Mouse (Mus musculus) midbrain, embryonic 15.5 days (tissue): ENCODE data around the gene Numa1. TPM values are rescaled to one million over a fixed set of nuclear protein-coding genes. Genes with fewer than 3 reads are reported as not detected.
"Not testable (repeated sequence)": the region's sequence is repeated elsewhere in the genome, so short reads cannot be mapped to it uniquely, and the experiment has no call there.

Source experiments
- ATAC-seq: fragments of 200-750 bp; cut with Nextera tagmentation; replicated peaks from 2 replicates; pipeline ENCODE4 v1.8.0; 2017; ENCODE audit warnings: moderate TSS enrichment
- H3K27ac ChIP-seq: fragments of 300-500 bp; sonication (generic); 2 replicates; pipeline ENCODE4 v1.5.1; 2015; ENCODE audit warnings: mild to moderate bottlenecking, inconsistent platforms
- H3K27me3 ChIP-seq: fragments of 300-500 bp; sonication (generic); replicated peaks from 2 replicates; pipeline ENCODE4 v1.6.1; 2015; ENCODE audit warnings: inconsistent platforms
- H3K36me3 ChIP-seq: fragments of 300-500 bp; sonication (generic); replicated peaks from 2 replicates; pipeline ENCODE4 v1.6.1; 2015; ENCODE audit warnings: inconsistent platforms
- H3K4me1 ChIP-seq: fragments of 300-500 bp; sonication (generic); 2 replicates; pipeline ENCODE4 v1.6.1; 2015; ENCODE audit warnings: inconsistent platforms
- H3K4me2 ChIP-seq: fragments of 300-500 bp; sonication (generic); 2 replicates; pipeline ENCODE4 v1.6.1; 2015; ENCODE audit warnings: inconsistent platforms, mild to moderate bottlenecking, moderate library complexity
- H3K4me3 ChIP-seq: fragments of 300-500 bp; sonication (generic); 2 replicates; pipeline ENCODE4 v1.5.1; 2015; ENCODE audit warnings: mild to moderate bottlenecking, inconsistent platforms
- H3K9ac ChIP-seq: fragments of 300-500 bp; sonication (generic); 2 replicates; pipeline ENCODE4 v1.6.1; 2015; ENCODE audit warnings: mild to moderate bottlenecking, inconsistent platforms
- H3K9me3 ChIP-seq: fragments of 300-500 bp; sonication (generic); 2 replicates; pipeline ENCODE4 v1.6.1; 2016; ENCODE audit warnings: inconsistent platforms
- WGBS: fragments of 180-500 bp; shearing (Covaris S2); methylation state at CpG from one replicate; pipeline ENCODE4 v1.1.7; 2015; ENCODE audit warnings: mixed read lengths; 5-methylcytosine and 5-hydroxymethylcytosine counted together
- polyA plus RNA-seq: library from polyadenylated mRNA; unstranded; fragments of >200 nt; fragmentation: Nextera tagmentation; extraction: Ambion mirVana; gene quantifications from 2 replicates; pipeline ENCODE4 v1.2.1, GENCODE M21; 2015

Numa1 gene
- polyA plus RNA-seq, 1 experiment from 2014 or later = 53.1 TPM

GRCm38 (mm10) chr7:101906696-101907095, 27.2 kb upstream of the Numa1 start:
- H3K4me2 ChIP-seq = peak overlapping the region; percentile 58
- no peak overlapping the region for H3K27ac ChIP-seq
- H3K4me1 ChIP-seq = peaks cover 30% of the 10 kb centered on the region
- no peaks in the 10 kb centered on the region for H3K27me3 ChIP-seq
- no peaks in the 10 kb centered on the region for H3K9me3 ChIP-seq
- no peak for ATAC-seq
- no peak overlapping the region for H3K9ac ChIP-seq
- peaks cover 13% of the 10 kb centered on the region; the same call in 1 of the 2 replicates for H3K36me3 ChIP-seq
- H3K4me3 ChIP-seq = peak overlapping the region; percentile 76
- 83% methylated on average over 8 of the region's 8 CpGs for WGBS

GRCm38 (mm10) chr7:101908367-101908766, 25.5 kb upstream of the Numa1 start:
- 83% methylated on average over 4 of the region's 4 CpGs for WGBS
- Histone ChIP-seq H3K9ac (no peak overlapping the region), H3K4me2 (no peak overlapping the region), H3K27me3 (no peaks in the 10 kb centered on the region), H3K9me3 (no peaks in the 10 kb centered on the region), H3K27ac (no peak overlapping the region), H3K4me3 (no peak overlapping the region), H3K36me3 (peaks cover 29% of the 10 kb centered on the region), H3K4me1 (peaks cover 30% of the 10 kb centered on the region)
- no peak for ATAC-seq

- H3K9ac ChIP-seq = no peak overlapping the region
- H3K27ac ChIP-seq = no peak overlapping the region
- no peak for ATAC-seq
- no peak overlapping the region for H3K4me2 ChIP-seq
- peaks cover 25% of the 10 kb centered on the region for H3K4me1 ChIP-seq
- H3K9me3 ChIP-seq = no peaks in the 10 kb centered on the region
- peaks cover 36% of the 10 kb centered on the region for H3K36me3 ChIP-seq
- 84% methylated on average over 4 of the region's 4 CpGs for WGBS
- H3K27me3 ChIP-seq = no peaks in the 10 kb centered on the region
- H3K4me3 ChIP-seq = no peak overlapping the region
Measured at GRCm38 (mm10) chr7:101910138-101910537, 23.8 kb upstream of the Numa1 start.

- H3K27me3 ChIP-seq = no peaks in the 10 kb centered on the region
- no peak overlapping the region for H3K4me3 ChIP-seq
- no peaks in the 10 kb centered on the region for H3K9me3 ChIP-seq
- H3K27ac ChIP-seq = no peak overlapping the region
- ATAC-seq = no peak
- 66% methylated on average over 3 of the region's 3 CpGs for WGBS
- peaks cover 16% of the 10 kb centered on the region for H3K4me1 ChIP-seq
- no peak overlapping the region for H3K9ac ChIP-seq
- no peak overlapping the region for H3K4me2 ChIP-seq
- H3K36me3 ChIP-seq = peaks cover 36% of the 10 kb centered on the region
Measured at GRCm38 (mm10) chr7:101911982-101912381, 21.9 kb upstream of the Numa1 start.

- Histone ChIP-seq H3K9me3 (no peaks in the 10 kb centered on the region), H3K36me3 (peaks cover 10% of the 10 kb centered on the region; the same call in 1 of the 2 replicates), H3K9ac (no peak overlapping the region), H3K4me3 (no peak overlapping the region), H3K27me3 (no peaks in the 10 kb centered on the region), H3K27ac (no peak overlapping the region), H3K4me1 (no peaks in the 10 kb centered on the region), H3K4me2 (no peak overlapping the region)
- WGBS = 13% methylated on average over 1 of the region's 1 CpGs
- ATAC-seq = peak; percentile 80
Measured at GRCm38 (mm10) chr7:101918071-101918470, 15.8 kb upstream of the Numa1 start.

GRCm38 (mm10) chr7:101925892-101926291, 8.0 kb upstream of the Numa1 start:
- not testable (repeated sequence) for H3K36me3 ChIP-seq, H3K27ac ChIP-seq, H3K27me3 ChIP-seq, ATAC-seq, H3K4me2 ChIP-seq, H3K4me1 ChIP-seq, H3K9ac ChIP-seq, H3K4me3 ChIP-seq, H3K9me3 ChIP-seq

- Histone ChIP-seq H3K36me3 (no peaks in the 10 kb centered on the region), H3K9me3 (no peaks in the 10 kb centered on the region), H3K4me1 (peaks cover 7% of the 10 kb centered on the region; the same call in 1 of the 2 replicates), H3K4me3 (no peak overlapping the region), H3K27ac (no peak overlapping the region), H3K4me2 (no peak overlapping the region), H3K27me3 (no peaks in the 10 kb centered on the region), H3K9ac (no peak overlapping the region)
- ATAC-seq = no peak
- 86% methylated on average over 3 of the region's 3 CpGs for WGBS
Measured at GRCm38 (mm10) chr7:101928093-101928492, 5.8 kb upstream of the Numa1 start.

- H3K4me2 ChIP-seq = peak overlapping the region; percentile 74; the same call in 1 of the 2 replicates
- H3K4me3 ChIP-seq = no peak overlapping the region
- H3K27ac ChIP-seq = no peak overlapping the region
- H3K36me3 ChIP-seq = no peaks in the 10 kb centered on the region
- peaks cover 36% of the 10 kb centered on the region for H3K4me1 ChIP-seq
- no peak overlapping the region for H3K9ac ChIP-seq
- H3K27me3 ChIP-seq = no peaks in the 10 kb centered on the region
- ATAC-seq = no peak
- WGBS = 87% methylated on average over 1 of the region's 1 CpGs
- no peaks in the 10 kb centered on the region for H3K9me3 ChIP-seq
Measured at GRCm38 (mm10) chr7:101932551-101932950, 1.4 kb upstream of the Numa1 start.

GRCm38 (mm10) chr7:101933300-101933699, 611 bp upstream of the Numa1 start:
- peak overlapping the region; percentile 74 for H3K4me2 ChIP-seq
- H3K27me3 ChIP-seq = no peaks in the 10 kb centered on the region
- 6% methylated on average over 15 of the region's 15 CpGs for WGBS
- peaks cover 36% of the 10 kb centered on the region for H3K4me1 ChIP-seq
- H3K4me3 ChIP-seq = peak overlapping the region; percentile 89
- peak overlapping the region; percentile 27 for H3K9ac ChIP-seq
- no peaks in the 10 kb centered on the region for H3K36me3 ChIP-seq
- H3K27ac ChIP-seq = peak overlapping the region; percentile 27; the same call in 1 of the 2 replicates
- H3K9me3 ChIP-seq = no peaks in the 10 kb centered on the region
- peak; percentile 27 for ATAC-seq

- no peak overlapping the region for H3K27ac ChIP-seq
- no peaks in the 10 kb centered on the region for H3K9me3 ChIP-seq
- H3K36me3 ChIP-seq = no peaks in the 10 kb centered on the region
- H3K27me3 ChIP-seq = no peaks in the 10 kb centered on the region
- H3K9ac ChIP-seq = no peak overlapping the region; the same call in 1 of the 2 replicates
- 97% methylated on average over 4 of the region's 4 CpGs for WGBS
- H3K4me3 ChIP-seq = no peak overlapping the region
- peaks cover 36% of the 10 kb centered on the region for H3K4me1 ChIP-seq
- ATAC-seq = no peak
- H3K4me2 ChIP-seq = no peak overlapping the region
Measured at GRCm38 (mm10) chr7:101935957-101936356, 2.0 kb downstream of the Numa1 start.

GRCm38 (mm10) chr7:101936996-101937395, 3.1 kb downstream of the Numa1 start:
- Histone ChIP-seq H3K27me3 (no peaks in the 10 kb centered on the region), H3K36me3 (no peaks in the 10 kb centered on the region), H3K9ac (no peak overlapping the region), H3K27ac (no peak overlapping the region), H3K4me3 (no peak overlapping the region), H3K4me2 (no peak overlapping the region), H3K4me1 (peaks cover 36% of the 10 kb centered on the region), H3K9me3 (no peaks in the 10 kb centered on the region)
- ATAC-seq = no peak
- WGBS = 96% methylated on average over 4 of the region's 4 CpGs

- WGBS = 93% methylated on average over 4 of the region's 4 CpGs
- no peaks in the 10 kb centered on the region for H3K36me3 ChIP-seq
- no peaks in the 10 kb centered on the region for H3K9me3 ChIP-seq
Measured at GRCm38 (mm10) chr7:101937569-101937968, 3.7 kb downstream of the Numa1 start.

GRCm38 (mm10) chr7:101938348-101938747, 4.4 kb downstream of the Numa1 start:
- H3K4me2 ChIP-seq = no peak overlapping the region
- H3K4me3 ChIP-seq = no peak overlapping the region
- no peak overlapping the region for H3K27ac ChIP-seq
- H3K27me3 ChIP-seq = no peaks in the 10 kb centered on the region
- no peak overlapping the region for H3K9ac ChIP-seq
- 82% methylated on average over 2 of the region's 2 CpGs for WGBS
- no peaks in the 10 kb centered on the region for H3K36me3 ChIP-seq
- no peak for ATAC-seq
- H3K9me3 ChIP-seq = no peaks in the 10 kb centered on the region
- peaks cover 26% of the 10 kb centered on the region for H3K4me1 ChIP-seq

More at GRCm38 (mm10) chr7:101937569-101937968, 3.7 kb downstream of the Numa1 start:
- no peaks in the 10 kb centered on the region for H3K27me3 ChIP-seq
- no peak overlapping the region for H3K4me3 ChIP-seq
- ATAC-seq = no peak
- no peak overlapping the region for H3K27ac ChIP-seq
- H3K4me1 ChIP-seq = peaks cover 34% of the 10 kb centered on the region
- H3K4me2 ChIP-seq = no peak overlapping the region
- H3K9ac ChIP-seq = no peak overlapping the region
